Mouse (Mus musculus) brain, embryonic 14.5 days (tissue): ENCODE results near the gene Adh4.

Source experiments
- CTCF ChIP-seq: fragments of 200-500 bp; IDR thresholded peaks from 2 replicates; pipeline ENCODE4 v1.5.1; 2012; ENCODE audit warnings: inconsistent platforms, mild to moderate bottlenecking, moderate library complexity, borderline replicate concordance; ENCODE audit not compliant: insufficient read depth, insufficient read length; ENCODE audit errors: extremely low read depth
- POLR2A ChIP-seq: fragments of 200-500 bp; IDR thresholded peaks from 2 replicates; pipeline ENCODE4 v1.6.1; 2012; ENCODE audit warnings: mild to moderate bottlenecking, inconsistent platforms, borderline replicate concordance; ENCODE audit not compliant: poor library complexity, insufficient read depth, insufficient read length, severe bottlenecking; ENCODE audit errors: extremely low read depth

- TF ChIP-seq CTCF (peak; percentile 26; the same call in 1 of the 2 replicates), POLR2A (no peak)
These were observed 16.6 kb downstream of the Adh4 start for GRCm38 (mm10) chr3:138431835-138432234.
